Comparison of ENCODE assay signal across 9 mouse cellular contexts in the genomic region with DNA sequence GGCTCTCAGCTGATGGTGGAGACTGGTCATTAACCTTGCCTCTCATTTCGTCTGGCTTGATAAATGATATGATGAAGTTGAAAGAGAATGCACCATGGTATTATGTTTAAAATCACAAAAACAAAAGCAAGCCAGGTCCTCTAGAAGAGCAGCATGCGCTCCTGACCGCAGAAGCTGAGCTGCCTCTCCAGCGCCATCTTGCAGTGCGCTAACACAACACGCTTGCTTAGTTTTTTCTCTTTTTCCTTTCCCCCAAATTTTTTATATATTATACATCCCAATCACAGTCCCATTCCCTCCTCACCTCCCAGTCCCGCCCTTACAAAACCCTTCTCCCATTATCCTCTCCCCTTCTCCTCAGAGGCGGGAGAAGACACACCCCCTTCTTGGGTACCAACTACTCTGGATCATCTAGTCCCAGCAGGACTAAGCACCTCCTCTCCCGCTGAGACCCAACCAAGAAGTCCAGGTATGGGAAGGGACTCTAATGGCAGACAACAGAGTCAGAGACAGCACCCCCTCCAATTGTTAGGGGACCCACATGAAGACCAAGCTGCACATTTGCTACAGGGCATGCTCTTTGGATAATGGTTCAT. TPM values are rescaled to one million over a fixed set of nuclear protein-coding genes. Genes with fewer than 3 reads are reported as not detected.
A peak's percentile ranks its signal among the peaks of the same experiment; 100 is the strongest.
DNase-seq lines count a peak whose midpoint lies in the region; ATAC-seq and TF ChIP-seq lines count a peak whose summit lies in the region.
"Had no signal": no experiment of that assay in that cellular context is flagged by ENCODE, and none has a peak within 500 bp of the region (broad histone marks: within the 10 kb centered on the region; RNA-seq: fewer than 3 reads in every experiment).

No protein-coding gene starts in this region.

- peak overlapping the region; percentile 75 for H3K4me2 ChIP-seq in heart, embryonic 11.5 days
- H3K4me2 ChIP-seq in embryonic facial prominence, embryonic 14.5 days (ENCODE audit: low read depth, low read length): peak overlapping the region; percentile 67
- peak overlapping the region; percentile 66 for H3K4me2 ChIP-seq in limb, embryonic 11.5 days (ENCODE audit: low read depth, severe bottlenecking)

- WGBS in heart, embryonic 11.5 days (ENCODE audit: insufficient replicate concordance): 11% methylated on average over 9 of the region's 9 CpGs
- 12% methylated on average over 9 of the region's 9 CpGs for WGBS in embryonic facial prominence, embryonic 14.5 days
- WGBS in limb, embryonic 11.5 days: 17% methylated on average over 9 of the region's 9 CpGs

- no peak for DNase-seq in heart, postnatal 25 days (ENCODE audit: low spot score)
- peak; percentile 72 for DNase-seq in embryonic facial prominence, embryonic 14.5 days (ENCODE audit: low spot score)
- DNase-seq in limb, embryonic 11.5 days (ENCODE audit: low spot score): no peak
- peak; percentile 51 for DNase-seq in retina, postnatal 1 day
- DNase-seq in urinary bladder, adult 2 months (ENCODE audit: low spot score): no peak
- DNase-seq in thymus, postnatal 25 days: no peak

- peaks cover 3% of the 10 kb centered on the region; the same call in 1 of the 2 replicates for H3K4me1 ChIP-seq in heart, embryonic 11.5 days (ENCODE audit: control insufficient read depth, insufficient read depth, low read length)
- no peaks in the 10 kb centered on the region for H3K4me1 ChIP-seq in bone marrow macrophage, adult 2 months (ENCODE audit: control insufficient read depth, insufficient read depth, low read length)
- peaks cover 7% of the 10 kb centered on the region; the same call in 1 of the 2 replicates for H3K4me1 ChIP-seq in embryonic facial prominence, embryonic 14.5 days (ENCODE audit: control insufficient read depth, insufficient read depth, low read length)
- no peaks in the 10 kb centered on the region for H3K4me1 ChIP-seq in limb, embryonic 11.5 days (ENCODE audit: control insufficient read depth, insufficient read depth, low read length)

- peaks cover 4% of the 10 kb centered on the region; the same call in 1 of the 2 replicates for H3K27me3 ChIP-seq in heart, embryonic 11.5 days (ENCODE audit: control insufficient read depth, insufficient read depth, low read length)
- H3K27me3 ChIP-seq in embryonic facial prominence, embryonic 14.5 days (replicated peaks; ENCODE audit: control insufficient read depth, insufficient read depth, low read length): no peaks in the 10 kb centered on the region
- H3K27me3 ChIP-seq in limb, embryonic 11.5 days (ENCODE audit: control insufficient read depth, insufficient read depth, low read length): peaks cover 5% of the 10 kb centered on the region

- H3K4me3 ChIP-seq in heart, embryonic 11.5 days (ENCODE audit: low read depth, low read length): peak overlapping the region; percentile 45
- peak overlapping the region; percentile 5; the same call in 1 of the 2 replicates for H3K4me3 ChIP-seq in bone marrow macrophage, adult 2 months (ENCODE audit: insufficient read depth, low read length)
- H3K4me3 ChIP-seq in embryonic facial prominence, embryonic 14.5 days (ENCODE audit: low read depth, low read length): peak overlapping the region; percentile 39
- peak overlapping the region; percentile 39 for H3K4me3 ChIP-seq in limb, embryonic 11.5 days (ENCODE audit: low read depth, low read length)

- H3K36me3 ChIP-seq in heart, embryonic 11.5 days (ENCODE audit: control insufficient read depth, insufficient read depth, low read length): no peaks in the 10 kb centered on the region
- H3K36me3 ChIP-seq in embryonic facial prominence, embryonic 14.5 days (ENCODE audit: control insufficient read depth, insufficient read depth, low read length): no peaks in the 10 kb centered on the region
- H3K36me3 ChIP-seq in limb, embryonic 11.5 days (ENCODE audit: control insufficient read depth, insufficient read depth, low read length): no peaks in the 10 kb centered on the region

- H3K9me3 ChIP-seq in heart, embryonic 11.5 days (replicated peaks; ENCODE audit: control insufficient read depth, low read length): no peaks in the 10 kb centered on the region
- H3K9me3 ChIP-seq in embryonic facial prominence, embryonic 14.5 days (ENCODE audit: control insufficient read depth, low read length): no peaks in the 10 kb centered on the region
- H3K9me3 ChIP-seq in limb, embryonic 11.5 days (ENCODE audit: control insufficient read depth, low read length): no peaks in the 10 kb centered on the region

- TF ChIP-seq CTCF in bone marrow macrophage, adult 2 months (IDR thresholded peaks at IDR 0.05; ENCODE audit: low read depth, low read length): no peak

- H3K9ac ChIP-seq in heart, embryonic 11.5 days (ENCODE audit: low read depth, low read length): peak overlapping the region; percentile 67; the same call in 1 of the 2 replicates
- peak overlapping the region; percentile 45 for H3K9ac ChIP-seq in embryonic facial prominence, embryonic 14.5 days (ENCODE audit: low read depth, low read length)
- peak overlapping the region; percentile 49; the same call in 1 of the 2 replicates for H3K9ac ChIP-seq in limb, embryonic 11.5 days (ENCODE audit: low read length)

- ATAC-seq in heart, embryonic 11.5 days (replicated peaks; ENCODE audit: insufficient number of reproducible peaks, low FRiP score, low TSS enrichment): no peak
- peak; percentile 64 for ATAC-seq in embryonic facial prominence, embryonic 14.5 days (ENCODE audit: low read depth)
- no peak for ATAC-seq in limb, embryonic 11.5 days (ENCODE audit: insufficient number of reproducible peaks, low FRiP score, low TSS enrichment, low read depth)

- intact Hi-C loops in heart, postnatal 25 days (cut with DNase I): no loop called here

- H3K27ac ChIP-seq in heart, embryonic 11.5 days (ENCODE audit: low read depth, low read length): 0 out of 2 replicates have a peak overlapping the region, but pooled peaks have one; percentile 42
- H3K27ac ChIP-seq in bone marrow macrophage, adult 2 months (ENCODE audit: insufficient read depth, low read depth, low read length): no peak overlapping the region
- no peak overlapping the region for H3K27ac ChIP-seq in embryonic facial prominence, embryonic 14.5 days (replicated peaks; ENCODE audit: low read depth, low read length)
- H3K27ac ChIP-seq in limb, embryonic 11.5 days (replicated peaks; ENCODE audit: low read depth, low read length): no peak overlapping the region

- TF ChIP-seq POLR2A in bone marrow macrophage, adult 2 months (IDR thresholded peaks at IDR 0.05; ENCODE audit: borderline replicate concordance, low read depth, low read length): no peak

RNA-seq across cellular contexts. Expression of a gene that starts 0.4 kb away (rescaled TPM):
- 0.49 and 0.62 TPM in 2 replicates for polyA plus RNA-seq in heart, embryonic 11.5 days (2014; fragmentation: Nextera tagmentation; extraction: Ambion mirVana)
- total RNA-seq in heart, postnatal 25 days (2021): 1 to 10 TPM; 3.6 to 4.0 TPM
- polyA plus RNA-seq in bone marrow macrophage, adult 2 months (2012; ENCODE audit: insufficient read depth, insufficient read length, missing spikeins): not detected in 2 replicates
- polyA plus RNA-seq in embryonic facial prominence, embryonic 14.5 days (2014; fragmentation: Nextera tagmentation; extraction: Ambion mirVana): 0.71 and 0.77 TPM in 2 replicates
- 0.11 TPM in 1 of 2 replicates, not detected in the other for polyA plus RNA-seq in limb, embryonic 11.5 days (2014; fragmentation: Nextera tagmentation; extraction: Ambion mirVana)
- 0.72 and 0.80 TPM in 2 replicates for polyA plus RNA-seq in urinary bladder, adult 2 months (2012; rRNA removed)

RNA-seq across cellular contexts. Expression of a gene that starts 43.5 kb away (rescaled TPM):
- not detected in 2 replicates for polyA plus RNA-seq in heart, embryonic 11.5 days (2014; fragmentation: Nextera tagmentation; extraction: Ambion mirVana)
- total RNA-seq in heart, postnatal 25 days (2021): not detected
- not detected in 2 replicates for polyA plus RNA-seq in bone marrow macrophage, adult 2 months (2012; ENCODE audit: insufficient read depth, insufficient read length, missing spikeins)
- 0.07 and 0.15 TPM in 2 replicates for polyA plus RNA-seq in embryonic facial prominence, embryonic 14.5 days (2014; fragmentation: Nextera tagmentation; extraction: Ambion mirVana)
- polyA plus RNA-seq in limb, embryonic 11.5 days (2014; fragmentation: Nextera tagmentation; extraction: Ambion mirVana): 0.11 and 0.24 TPM in 2 replicates
- polyA plus RNA-seq in urinary bladder, adult 2 months (2012; rRNA removed): not detected in 2 replicates
- total RNA-seq: ES-E14 had no signal

Comparison
In these comparisons a context has a peak if more than half of its experiments do, and no peak if none do; other contexts are left out.
1. DNase-seq: peak in embryonic facial prominence, embryonic 14.5 days (single experiment) and retina, postnatal 1 day (single experiment); none in heart, postnatal 25 days (single experiment), limb, embryonic 11.5 days (single experiment), urinary bladder, adult 2 months (single experiment) and thymus, postnatal 25 days (single experiment).
2. Peak in every context shown above with its lines, with median percentiles within 50 percentile points of each other: H3K4me2 ChIP-seq, H3K4me3 ChIP-seq and H3K9ac ChIP-seq.